Mouse (Mus musculus) heart, adult 2 months (tissue): ENCODE results near the gene Nrap.

Source experiments
- CTCF ChIP-seq: fragments of 200-600 bp; IDR thresholded peaks from 2 replicates; pipeline ENCODE4 v1.8.1; 2022; ENCODE audit warnings: antibody characterized with exemption, mild to moderate bottlenecking, moderate library complexity
- EP300 ChIP-seq: fragments of 200-500 bp; IDR thresholded peaks from 2 replicates; pipeline ENCODE4 v1.6.1; 2011; ENCODE audit warnings: low read depth, low read length, control low read depth; ENCODE audit not compliant: insufficient read depth
- POLR2A ChIP-seq: fragments of 200-500 bp; IDR thresholded peaks from 2 replicates; pipeline ENCODE4 v1.6.1; 2011; ENCODE audit warnings: mild to moderate bottlenecking, low read depth, low read length, control low read depth; ENCODE audit not compliant: insufficient read depth

- no peak for TF ChIP-seq CTCF
- peak; percentile 82 for TF ChIP-seq POLR2A
- 0 out of 2 replicates have a peak, but pooled peaks have one; percentile 44 for TF ChIP-seq EP300
Observed at GRCm38 (mm10) chr19:56389879-56390278, at the start of gene Nrap.
